Mouse (Mus musculus) heart, adult 18-20 months (tissue): ENCODE measurements at regions not wholly inside any gene's neighbourhood (a gene's known extent, or its start where the extent isn't known, plus 50 kb on each side); places are given as distances from the start of the nearest gene placed in this dataset.

Experiments used
- DNase-seq, 2 experiments: peaks; one replicate each; pipeline ENCODE4 v3.0.0; 2021 to 2022; ENCODE audit warnings: mixed read lengths in 1 of 2

DNA sequence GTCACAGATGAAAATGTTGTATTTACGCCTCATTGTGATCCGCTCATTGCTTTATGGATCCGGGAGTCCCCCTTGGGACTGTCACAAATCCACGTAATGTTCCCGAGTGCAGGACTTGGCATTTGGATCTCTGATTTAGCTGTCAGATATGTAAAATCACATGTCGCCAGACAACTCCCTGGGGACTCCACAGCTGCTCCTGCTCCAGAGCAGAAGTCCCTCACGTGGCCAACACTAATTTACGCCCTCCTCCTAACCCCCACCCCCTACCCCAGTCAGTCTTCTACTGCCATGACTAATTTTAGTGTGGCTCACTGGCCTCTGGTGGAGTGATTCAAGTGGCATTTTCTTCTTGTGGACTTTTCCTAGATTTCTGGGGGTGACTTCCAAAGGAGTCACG is 348.9 kb downstream of the Cd83 start:
- peak; percentile 43 to 74 for DNase-seq

DNA sequence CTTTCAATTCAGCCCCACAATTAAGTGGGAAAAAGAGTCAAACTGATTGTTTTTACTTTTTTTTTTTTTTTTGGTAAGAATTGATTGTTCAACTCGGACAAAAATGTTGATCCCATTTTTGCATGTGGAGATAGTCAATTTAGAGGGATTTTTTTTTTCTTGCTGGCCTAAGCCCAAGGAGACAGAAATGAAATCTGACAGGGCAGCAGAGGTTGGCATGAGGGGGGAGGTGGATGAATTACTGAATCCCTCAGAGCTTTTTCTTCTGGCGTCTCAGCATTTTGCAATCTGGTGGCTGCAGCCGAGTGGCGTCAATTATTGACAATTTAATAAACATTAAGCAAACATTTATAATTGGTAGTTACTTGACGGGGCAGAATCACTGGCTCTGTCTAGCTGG is 356.6 kb downstream of the Cd83 start:
- no peak for DNase-seq

DNA sequence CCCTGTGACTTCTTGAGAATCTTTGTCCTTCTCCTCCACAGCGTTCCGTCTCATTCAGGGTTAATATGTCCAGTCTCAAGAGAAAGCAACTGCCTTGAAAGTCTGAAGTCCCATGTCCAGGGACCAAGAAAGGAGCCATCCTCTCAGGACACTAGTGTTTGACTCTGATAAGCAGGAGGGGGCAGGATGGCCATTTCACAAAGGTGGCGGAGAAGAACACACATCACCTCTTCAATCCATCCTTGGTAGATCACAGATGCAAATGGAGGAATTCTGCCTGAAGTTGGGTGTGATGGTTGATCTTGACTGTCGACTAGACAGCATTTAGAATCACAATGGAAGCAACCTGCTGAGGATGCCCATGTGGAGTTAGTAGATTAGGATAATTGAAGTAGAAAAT is 360.9 kb downstream of the Cd83 start:
- no peak for DNase-seq

- DNase-seq, result no peak
Measured at GRCm38 (mm10) chr13:44147841-44148240, 363.3 kb downstream of the Cd83 start.

GRCm38 (mm10) chr13:44149499-44149898 is 364.9 kb downstream of the Cd83 start:
- DNase-seq, result no peak

DNA sequence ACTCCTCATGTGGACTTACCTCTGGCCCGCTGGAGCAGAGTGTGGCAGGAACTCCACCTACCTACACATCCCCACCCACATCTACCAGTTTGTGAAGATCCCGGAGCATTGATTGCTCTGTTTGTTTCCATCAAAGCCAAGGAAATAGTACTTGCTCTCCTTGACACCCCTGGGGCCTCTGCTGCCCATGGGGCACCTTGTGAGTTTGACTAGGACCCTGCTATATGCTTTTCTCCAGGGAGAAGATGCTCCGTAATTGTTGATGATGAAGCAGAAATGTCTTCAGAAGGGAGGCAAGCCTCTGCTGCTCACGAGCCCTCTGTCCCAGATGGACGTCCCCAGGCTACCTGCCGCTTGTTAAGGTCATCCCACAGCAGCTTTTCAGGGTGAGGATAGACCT is 367.0 kb downstream of the Cd83 start:
- no peak for DNase-seq

- no peak for DNase-seq
Measured at GRCm38 (mm10) chr13:44152806-44153613, 368.4 kb downstream of the Cd83 start.

DNA sequence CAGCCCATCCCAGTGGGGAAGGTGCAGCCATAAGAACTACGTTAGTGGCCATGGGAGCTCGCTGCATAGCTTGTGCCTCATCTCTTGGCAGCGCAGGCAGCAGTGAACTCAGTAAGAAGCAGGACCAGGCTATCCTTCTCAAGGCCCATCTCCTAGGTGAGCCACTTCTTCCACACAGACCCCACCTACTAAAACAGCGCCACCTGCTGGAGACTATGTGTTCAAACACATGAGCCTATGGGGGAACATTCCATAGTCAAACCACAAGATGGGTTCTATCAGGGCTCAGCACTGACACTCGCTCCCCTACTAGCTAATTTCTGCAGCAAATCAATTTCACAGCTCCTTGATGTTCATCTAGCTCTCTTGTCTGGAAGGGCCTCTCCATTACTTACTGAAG is 369.2 kb downstream of the Cd83 start:
- DNase-seq, result no peak

- DNase-seq, result no peak
Measured at GRCm38 (mm10) chr13:44155956-44156355, 371.4 kb downstream of the Cd83 start.

DNA sequence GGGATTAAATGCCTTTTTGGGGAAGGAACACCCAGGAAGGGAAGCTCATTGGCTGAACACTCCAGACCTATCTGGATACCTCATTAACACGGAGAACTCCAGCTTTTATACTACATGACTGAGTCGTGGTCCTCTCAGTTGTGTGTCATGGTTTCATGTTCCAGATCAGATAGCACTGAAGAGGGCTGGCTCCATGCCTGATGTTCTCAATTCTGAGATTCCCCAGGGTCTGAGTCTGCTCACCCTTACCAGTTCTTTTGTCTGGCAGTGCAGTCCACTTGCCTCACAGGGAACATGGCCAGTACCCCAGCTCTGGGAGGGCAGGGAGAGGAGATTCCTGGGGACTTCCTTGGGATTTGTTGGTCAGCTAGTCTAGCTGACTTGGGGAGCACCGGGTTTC is 372.0 kb downstream of the Cd83 start:
- no peak for DNase-seq

DNA sequence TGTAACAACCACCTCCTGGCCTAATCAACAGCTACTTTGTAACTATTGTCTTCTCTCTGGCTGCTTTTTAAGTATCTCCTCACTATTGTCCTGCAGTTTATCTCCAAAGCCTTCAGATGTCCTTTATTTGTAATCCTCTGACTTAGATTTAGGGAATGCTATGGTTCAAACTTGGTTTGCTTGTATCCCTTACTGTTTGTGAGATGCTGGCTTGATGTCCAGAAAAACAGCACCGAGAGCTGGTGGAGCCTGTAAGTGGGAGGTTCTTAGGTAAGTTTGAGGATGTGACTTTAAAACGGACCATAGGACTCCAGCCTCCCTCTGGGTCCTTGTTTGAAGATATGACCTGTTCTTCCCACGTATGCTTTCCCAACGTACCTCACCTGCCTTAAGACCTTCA is 372.7 kb downstream of the Cd83 start:
- no peak for DNase-seq

GRCm38 (mm10) chr13:44158364-44158763 is 373.8 kb downstream of the Cd83 start:
- DNase-seq, result no peak

- peak; percentile 25 to 30 for DNase-seq
Measured at GRCm38 (mm10) chr13:44159346-44159745, 374.8 kb downstream of the Cd83 start.

- no peak for DNase-seq
Measured at GRCm38 (mm10) chr13:44164746-44165145, 380.2 kb downstream of the Cd83 start.

DNA sequence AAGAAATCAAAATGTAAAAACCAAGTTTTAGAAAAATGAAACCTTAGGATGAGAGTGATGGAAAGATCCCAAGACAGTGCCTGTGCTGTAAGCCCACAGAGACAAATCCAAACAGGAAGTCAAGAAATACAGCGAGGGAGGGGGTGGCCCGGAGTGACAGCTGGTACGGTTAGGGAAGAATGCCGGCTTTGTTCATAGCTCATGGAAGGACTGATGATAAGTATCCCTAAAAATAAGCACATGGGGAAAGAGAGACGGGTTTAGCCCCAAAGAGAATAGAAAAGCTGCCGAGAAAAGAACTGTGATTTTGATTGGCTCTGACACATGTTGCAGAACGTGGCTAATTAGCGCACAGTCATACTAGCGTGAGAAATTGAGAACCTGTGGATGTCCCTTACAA is 382.6 kb downstream of the Cd83 start:
- DNase-seq, result peak; percentile 31 to 44

- peak in 1 of 2 experiments; percentile 22 for DNase-seq
Measured at GRCm38 (mm10) chr13:44168186-44168585, 383.6 kb downstream of the Cd83 start.

DNA sequence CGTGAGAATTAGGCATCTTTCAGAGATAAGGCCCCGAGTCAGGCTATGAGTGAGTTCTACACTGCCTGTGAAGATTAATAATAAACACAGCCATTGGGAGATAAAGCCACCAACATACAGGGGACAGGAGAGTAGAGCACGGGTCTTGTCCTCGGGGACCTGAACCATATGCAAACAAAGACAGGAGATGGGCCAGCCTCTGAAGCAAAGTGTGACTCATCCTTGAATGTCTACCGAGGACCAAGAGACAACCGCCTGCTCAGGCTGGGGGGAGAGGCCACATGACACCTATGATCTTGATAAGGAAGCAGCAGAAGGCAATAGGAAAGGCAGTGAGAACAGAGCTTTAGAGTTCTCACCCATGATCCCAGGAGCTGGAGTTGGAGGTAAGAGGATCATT is 387.1 kb downstream of the Cd83 start:
- DNase-seq, result no peak

DNA sequence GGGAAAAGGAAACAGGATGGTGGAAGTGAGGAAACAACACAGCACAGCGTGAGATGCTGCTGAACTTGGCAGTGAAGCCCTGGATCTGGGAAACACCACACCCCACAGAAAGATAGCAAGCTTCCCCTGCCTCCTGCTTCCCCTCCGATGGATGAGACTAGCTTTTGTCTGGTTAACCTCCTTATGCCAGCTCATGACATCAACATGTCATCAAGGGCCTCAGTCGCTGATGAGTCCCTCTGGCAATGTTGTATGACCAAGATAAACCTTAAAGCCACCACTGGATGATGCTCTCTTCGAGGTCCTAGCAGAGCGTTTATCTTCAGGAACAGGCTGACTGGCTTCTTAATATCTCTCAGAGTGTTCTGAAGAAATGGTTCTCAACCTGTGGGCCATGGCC is 388.1 kb downstream of the Cd83 start:
- no peak for DNase-seq

DNA sequence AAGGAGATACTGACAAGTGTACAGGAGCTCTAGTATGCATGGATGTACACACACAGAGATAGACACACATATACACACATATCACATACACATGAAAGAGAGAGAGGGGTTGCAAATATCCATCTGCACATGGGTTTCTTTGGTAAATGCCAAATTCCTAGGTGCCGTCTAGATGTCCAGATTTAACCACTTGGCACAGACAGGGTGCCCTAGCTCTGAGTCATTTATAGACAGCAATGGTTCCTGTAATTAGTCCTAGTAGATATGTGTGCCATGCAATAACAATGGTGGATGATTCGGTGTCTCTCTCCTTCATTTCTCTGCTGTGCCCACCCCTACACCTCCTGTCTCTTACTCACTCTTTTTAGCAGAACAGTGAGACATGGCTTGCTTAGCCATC is 389.7 kb downstream of the Cd83 start:
- no peak for DNase-seq

DNA sequence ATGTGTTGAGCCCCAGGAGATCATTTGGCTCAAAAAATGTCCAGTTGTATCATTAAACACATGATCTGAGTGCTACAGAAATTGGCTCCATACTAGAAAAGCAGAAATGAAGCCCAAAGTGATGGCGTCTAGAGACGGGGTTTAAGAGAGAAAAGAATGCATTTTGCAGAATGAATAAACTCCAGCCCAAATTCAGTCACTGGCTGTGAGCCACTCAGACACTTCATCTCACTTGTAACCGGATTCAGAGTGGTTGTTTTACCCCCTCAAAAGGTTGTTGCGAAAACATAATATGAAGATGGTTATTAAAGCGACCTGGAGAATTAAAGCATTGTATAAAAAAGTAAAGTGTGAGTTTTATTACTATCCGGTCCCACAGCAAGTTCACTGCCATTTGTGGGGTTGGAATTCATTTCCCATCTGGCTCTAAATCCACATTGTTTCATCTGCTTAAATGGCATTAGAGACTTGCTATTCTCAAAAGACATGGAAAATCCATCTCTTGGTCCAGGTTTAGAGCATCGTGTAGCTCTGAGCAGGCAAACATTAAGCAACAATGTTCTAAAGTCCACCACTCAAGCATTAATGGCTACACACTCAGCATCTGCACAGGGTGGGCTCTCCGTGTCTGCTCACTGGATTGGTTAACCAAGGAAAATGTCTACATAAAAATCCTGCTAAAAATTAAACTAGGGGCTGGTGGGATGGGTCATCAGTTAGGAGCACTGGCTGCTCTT is 390.9 kb downstream of the Cd83 start:
- DNase-seq, result no peak

GRCm38 (mm10) chr13:44176121-44176520 is 391.5 kb downstream of the Cd83 start:
- no peak for DNase-seq

DNA sequence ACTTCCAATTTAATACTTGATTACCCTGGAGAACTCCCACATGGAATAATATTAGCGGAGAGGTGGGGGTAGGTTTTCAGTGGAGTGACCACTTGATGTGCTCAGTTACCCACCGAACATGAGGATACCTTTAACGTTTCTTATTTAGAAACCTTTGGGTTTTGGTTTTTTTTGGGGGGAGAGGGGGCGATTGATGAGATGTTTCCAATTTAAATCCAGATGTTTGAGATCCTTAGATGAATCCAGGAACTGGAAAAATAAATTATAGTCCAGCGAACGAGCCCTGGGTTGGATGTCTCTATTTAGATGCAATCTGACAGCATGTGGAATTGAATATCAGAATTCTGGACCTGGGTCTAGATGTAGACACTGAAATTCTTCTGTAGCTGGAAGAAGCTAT is 393.4 kb downstream of the Cd83 start:
- DNase-seq, result no peak

- no peak for DNase-seq
Measured at GRCm38 (mm10) chr13:44180384-44180783, 395.8 kb downstream of the Cd83 start.
